Mouse (Mus musculus) hindbrain, embryonic 14.5 days (tissue): ENCODE measurements around the gene Samt4. TPM values are rescaled to one million over a fixed set of nuclear protein-coding genes. Genes with fewer than 3 reads are reported as not detected.
"Not testable (repeated sequence)": the region's sequence is repeated elsewhere in the genome, so short reads cannot be mapped to it uniquely, and the experiment has no call there.

Experiments
- ATAC-seq: fragments of 200-750 bp; cut with Nextera tagmentation; 2 replicates; pipeline ENCODE4 v1.8.0; 2017; ENCODE audit warnings: moderate number of reproducible peaks, mild to moderate bottlenecking, moderate TSS enrichment, moderate library complexity; ENCODE audit not compliant: low FRiP score
- DNase-seq: peaks from one replicate; pipeline ENCODE4 v3.0.0-alpha.2; 2015; ENCODE audit warnings: low spot score
- H3K27ac ChIP-seq: fragments of 300-500 bp; sonication (generic); 2 replicates; pipeline ENCODE4 v1.5.1; 2014; ENCODE audit warnings: mild to moderate bottlenecking, moderate library complexity
- H3K27me3 ChIP-seq: fragments of 300-500 bp; sonication (generic); 2 replicates; pipeline ENCODE4 v1.6.1; 2014; ENCODE audit warnings: mild to moderate bottlenecking, low read length, mixed read lengths; ENCODE audit not compliant: control insufficient read depth, insufficient read depth
- H3K36me3 ChIP-seq: fragments of 300-500 bp; sonication (generic); replicated peaks from 2 replicates; pipeline ENCODE4 v1.6.1; 2014; ENCODE audit not compliant: control insufficient read depth, insufficient read depth
- H3K4me1 ChIP-seq: fragments of 300-500 bp; sonication (generic); replicated peaks from 2 replicates; pipeline ENCODE4 v1.6.1; 2014; ENCODE audit warnings: antibody characterized with exemption, low read length, mixed read lengths; ENCODE audit not compliant: control insufficient read depth, insufficient read depth
- H3K4me2 ChIP-seq: fragments of 300-500 bp; sonication (generic); replicated peaks from 2 replicates; pipeline ENCODE4 v1.6.1; 2014; ENCODE audit warnings: mild to moderate bottlenecking, moderate library complexity
- H3K4me3 ChIP-seq: fragments of 300-500 bp; sonication (generic); replicated peaks from 2 replicates; pipeline ENCODE4 v1.5.1; 2014; ENCODE audit warnings: mild to moderate bottlenecking, low read length
- H3K9ac ChIP-seq: fragments of 300-500 bp; sonication (generic); 2 replicates; pipeline ENCODE4 v1.6.1; 2014
- H3K9me3 ChIP-seq: fragments of 300-500 bp; sonication (generic); 2 replicates; pipeline ENCODE4 v1.6.1; 2016; ENCODE audit warnings: low read length; ENCODE audit not compliant: control insufficient read depth
- WGBS: fragments of 180-500 bp; shearing (Covaris S2); extraction: QIAGEN DNeasy Blood & Tissue Kit; methylation state at CpG from one replicate; pipeline ENCODE4 v1.1.7; 2014; 5-methylcytosine and 5-hydroxymethylcytosine counted together
- polyA plus RNA-seq: library from polyadenylated mRNA; unstranded; fragments of >200 nt; fragmentation: Nextera tagmentation; extraction: Ambion mirVana; gene quantifications from 2 replicates; pipeline ENCODE4 v1.2.1, GENCODE M21; 2014

The Samt4 gene
- polyA plus RNA-seq: not detected in 2 replicates

DNA sequence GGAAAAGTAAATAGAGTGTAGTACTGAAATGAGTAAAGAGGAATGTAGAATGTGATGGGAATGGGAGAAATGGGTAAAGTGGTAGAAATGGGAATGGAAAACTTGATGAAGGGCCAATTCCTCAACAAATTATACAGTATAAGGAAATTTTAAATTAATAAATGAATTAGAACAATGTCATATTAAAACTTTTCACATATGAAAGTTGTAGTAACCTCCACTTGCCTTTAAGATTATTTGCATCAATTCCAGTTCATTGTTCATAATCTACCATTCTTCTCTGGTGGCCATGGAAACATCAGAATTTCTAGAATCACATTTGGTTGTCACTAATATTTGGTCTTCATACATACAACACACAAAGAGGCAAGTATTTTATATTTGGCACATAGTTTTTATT, at the start of gene Samt4:
Samt4 (plus strand) TSS at position 301 of the 400 bp plus-strand sequence.
- Histone ChIP-seq H3K27ac (no peak within 1 kb of the TSS), H3K9me3 (no peaks in the 10 kb centered on the region)

DNA sequence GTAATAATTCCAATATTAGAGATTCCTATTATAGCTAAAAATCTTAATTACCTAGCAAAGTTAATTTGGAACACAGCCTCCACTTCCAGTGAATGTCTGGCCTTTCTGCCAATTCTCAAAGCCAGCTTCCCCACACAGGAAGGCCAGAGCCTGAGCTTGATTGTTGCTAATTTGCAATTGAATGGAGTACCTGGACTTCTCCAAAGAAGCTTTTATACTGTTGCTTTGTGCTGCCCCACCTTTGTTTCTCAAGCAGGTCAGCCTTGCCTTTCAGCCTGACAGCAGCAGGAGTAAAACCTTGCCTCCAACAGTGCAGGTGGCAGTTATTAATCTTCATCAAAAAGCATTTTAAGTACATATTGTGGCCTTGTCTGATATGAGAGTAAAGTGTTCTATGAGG, 38.1 kb upstream of the Samt4 start:
- H3K4me1 ChIP-seq, H3K27ac ChIP-seq, H3K36me3 ChIP-seq, H3K9ac ChIP-seq, ATAC-seq, H3K4me2 ChIP-seq, DNase-seq, H3K4me3 ChIP-seq, H3K27me3 ChIP-seq: not testable (repeated sequence)
- peaks cover 19% of the 10 kb centered on the region for H3K9me3 ChIP-seq

More for the DNA sequence above, at the start of gene Samt4:
- Histone ChIP-seq H3K27me3 (no peaks in the 10 kb centered on the region), H3K36me3 (no peaks in the 10 kb centered on the region), H3K9ac (no peak within 1 kb of the TSS), H3K4me1 (no peaks in the 10 kb centered on the region), H3K4me3 (no peak within 1 kb of the TSS), H3K4me2 (no peak within 1 kb of the TSS)
- DNase-seq: no peak
- ATAC-seq: no peak

DNA sequence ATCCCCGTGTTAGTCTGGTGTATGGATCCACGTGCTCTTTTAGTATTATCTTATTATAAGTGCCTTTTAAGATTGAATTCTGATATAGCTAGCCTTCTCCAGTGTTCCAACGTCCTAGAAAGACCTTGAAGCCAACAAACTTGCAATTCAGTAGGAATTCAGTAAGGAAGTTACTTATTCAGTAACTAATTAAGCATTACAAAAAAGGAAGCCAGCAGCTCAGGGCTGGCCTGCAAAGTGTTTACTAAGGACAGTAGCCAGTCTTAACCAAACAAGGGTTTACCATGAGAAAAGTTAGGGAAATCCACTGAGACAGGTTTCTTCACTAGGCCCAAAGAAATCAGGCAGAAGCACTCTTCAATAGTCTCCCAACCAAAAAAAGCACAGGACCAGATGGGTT, 13.4 kb upstream of the Samt4 start:
- H3K27ac ChIP-seq, H3K9ac ChIP-seq, H3K36me3 ChIP-seq, H3K4me2 ChIP-seq, H3K4me1 ChIP-seq, H3K4me3 ChIP-seq, ATAC-seq, H3K27me3 ChIP-seq, DNase-seq: not testable (repeated sequence)
- peaks cover 13% of the 10 kb centered on the region; the same call in 1 of the 2 replicates for H3K9me3 ChIP-seq
- 69% methylated on average over 3 of the region's 3 CpGs for WGBS

Other genes with a start within 250 kb of the Samt4 start
- gene 4930524N10Rik, start 138.6 kb upstream of the Samt4 start, polyA plus RNA-seq: not detected in 2 replicates
- not detected in 2 replicates for gene Samt2, start 97.4 kb downstream of the Samt4 start, polyA plus RNA-seq